Mouse (Mus musculus) neural tube, embryonic 12.5 days (tissue): ENCODE measurements around the gene Ripply3. TPM values are rescaled to one million over a fixed set of nuclear protein-coding genes. Genes with fewer than 3 reads are reported as not detected.
"Not testable (repeated sequence)": the region's sequence is repeated elsewhere in the genome, so short reads cannot be mapped to it uniquely, and the experiment has no call there.

Experiments
- ATAC-seq: fragments of 200-750 bp; cut with Nextera tagmentation; 2 replicates; pipeline ENCODE4 v1.8.0; 2017; ENCODE audit warnings: low read depth, mild to moderate bottlenecking, moderate TSS enrichment, moderate library complexity; ENCODE audit not compliant: low FRiP score
- H3K27ac ChIP-seq: fragments of 300-500 bp; sonication (generic); 2 replicates; pipeline ENCODE4 v1.5.1; 2016
- H3K27me3 ChIP-seq: fragments of 300-500 bp; sonication (generic); replicated peaks from 2 replicates; pipeline ENCODE4 v1.6.1; 2016; ENCODE audit warnings: mild to moderate bottlenecking
- H3K36me3 ChIP-seq: fragments of 300-500 bp; sonication (generic); 2 replicates; pipeline ENCODE4 v1.6.1; 2016; ENCODE audit warnings: mild to moderate bottlenecking
- H3K4me1 ChIP-seq: fragments of 300-500 bp; sonication (generic); 2 replicates; pipeline ENCODE4 v1.6.1; 2016
- H3K4me2 ChIP-seq: fragments of 300-500 bp; sonication (generic); replicated peaks from 2 replicates; pipeline ENCODE4 v1.6.1; 2016; ENCODE audit warnings: mild to moderate bottlenecking
- H3K4me3 ChIP-seq: fragments of 300-500 bp; sonication (generic); 2 replicates; pipeline ENCODE4 v1.5.1; 2016
- H3K9ac ChIP-seq: fragments of 300-500 bp; sonication (generic); 2 replicates; pipeline ENCODE4 v1.6.1; 2016; ENCODE audit warnings: mild to moderate bottlenecking
- H3K9me3 ChIP-seq: fragments of 300-500 bp; sonication (generic); 2 replicates; pipeline ENCODE4 v1.6.1; 2016; ENCODE audit warnings: mild to moderate bottlenecking
- WGBS: fragments of 180-500 bp; shearing (Covaris S2); methylation state at CpG from one replicate; pipeline ENCODE4 v1.1.7; 2016; 5-methylcytosine and 5-hydroxymethylcytosine counted together
- polyA plus RNA-seq: library from polyadenylated mRNA; unstranded; fragments of >200 nt; fragmentation: Nextera tagmentation; extraction: Ambion mirVana; gene quantifications from 2 replicates; pipeline ENCODE4 v1.2.1, GENCODE M21; 2016

Ripply3 gene
- polyA plus RNA-seq, 1 experiment from 2014 or later, result 3.5 TPM

GRCm38 (mm10) chr16:94317752-94318151, 10.5 kb upstream of the Ripply3 start:
- 82% methylated on average over 5 of the region's 5 CpGs for WGBS
- Histone ChIP-seq H3K4me2 (no peak overlapping the region), H3K4me3 (no peak overlapping the region), H3K4me1 (0 out of 2 replicates have a peak, but pooled peaks cover 3% of the 10 kb centered on the region), H3K27ac (no peak overlapping the region), H3K27me3 (no peaks in the 10 kb centered on the region), H3K36me3 (no peaks in the 10 kb centered on the region), H3K9me3 (no peaks in the 10 kb centered on the region), H3K9ac (no peak overlapping the region)
- no peak for ATAC-seq

GRCm38 (mm10) chr16:94320223-94320622, 8.0 kb upstream of the Ripply3 start:
- Histone ChIP-seq H3K4me3 (no peak overlapping the region), H3K27me3 (no peaks in the 10 kb centered on the region), H3K9ac (no peak overlapping the region), H3K27ac (no peak overlapping the region), H3K36me3 (no peaks in the 10 kb centered on the region), H3K4me2 (no peak overlapping the region), H3K9me3 (no peaks in the 10 kb centered on the region), H3K4me1 (no peaks in the 10 kb centered on the region)
- 79% methylated on average over 5 of the region's 5 CpGs for WGBS
- no peak for ATAC-seq

- Histone ChIP-seq H3K9me3 (no peaks in the 10 kb centered on the region), H3K4me1 (peaks cover 11% of the 10 kb centered on the region), H3K36me3 (no peaks in the 10 kb centered on the region), H3K9ac (no peak overlapping the region), H3K27ac (no peak overlapping the region), H3K4me2 (no peak overlapping the region), H3K4me3 (no peak overlapping the region), H3K27me3 (peaks cover 21% of the 10 kb centered on the region)
- no peak for ATAC-seq
- 74% methylated on average over 5 of the region's 5 CpGs for WGBS
Observed at GRCm38 (mm10) chr16:94323681-94324080, 4.5 kb upstream of the Ripply3 start.

GRCm38 (mm10) chr16:94326008-94326407, 2.2 kb upstream of the Ripply3 start:
- Histone ChIP-seq H3K36me3 (no peaks in the 10 kb centered on the region), H3K4me3 (no peak overlapping the region), H3K9ac (no peak overlapping the region), H3K4me1 (peaks cover 24% of the 10 kb centered on the region), H3K4me2 (no peak overlapping the region), H3K9me3 (no peaks in the 10 kb centered on the region), H3K27ac (no peak overlapping the region), H3K27me3 (peaks cover 33% of the 10 kb centered on the region)
- 94% methylated on average over 3 of the region's 3 CpGs for WGBS
- ATAC-seq, result no peak

DNA sequence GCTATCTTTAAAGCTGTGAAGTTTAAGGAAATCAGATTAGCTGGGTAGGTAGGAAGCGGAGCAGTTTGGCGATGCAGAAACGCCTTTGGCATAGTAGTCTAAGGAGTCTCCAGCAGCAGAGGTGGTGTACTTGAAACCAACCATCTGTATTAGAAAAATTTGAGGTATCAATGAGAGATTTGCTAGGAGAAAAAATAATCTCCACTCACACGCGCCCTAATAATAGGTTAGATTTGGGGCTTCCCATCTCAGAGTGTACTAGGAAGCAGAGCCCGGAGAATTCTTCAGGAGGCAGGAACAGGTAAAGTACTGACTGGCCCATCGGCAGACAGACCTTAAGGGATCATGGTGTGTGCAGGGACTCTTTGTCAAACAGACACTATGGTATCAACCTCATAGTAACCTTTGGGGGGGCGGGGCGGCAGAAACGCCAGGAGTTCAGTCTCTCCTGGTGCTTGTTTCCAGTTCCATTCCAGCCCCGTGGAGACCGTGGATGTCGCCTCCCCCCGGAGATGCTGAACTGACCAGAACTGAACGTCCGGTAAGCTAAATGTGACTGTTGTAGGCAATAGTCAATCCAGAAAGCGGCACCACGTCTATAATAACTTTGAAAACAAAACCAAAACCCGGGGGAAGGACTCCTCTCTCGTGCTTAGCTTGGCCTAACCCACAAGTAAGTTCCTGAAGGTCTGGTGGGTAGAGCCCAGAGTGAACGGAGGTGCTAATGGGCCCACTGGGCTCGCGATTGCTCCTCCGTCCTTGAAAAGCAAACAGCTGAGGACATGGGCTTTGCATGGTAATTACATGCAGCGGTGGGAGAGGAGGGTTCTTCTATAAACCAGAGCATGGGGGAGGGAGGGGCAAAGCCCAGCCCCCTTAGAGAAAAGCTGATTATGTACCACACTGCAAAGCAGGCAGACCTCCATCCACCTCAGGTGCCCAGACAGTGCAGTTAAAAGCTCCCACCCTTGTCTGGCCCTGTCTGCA, 954 bp downstream of the Ripply3 start:
- Histone ChIP-seq H3K9ac (no peak overlapping the region), H3K4me1 (peaks cover 24% of the 10 kb centered on the region), H3K9me3 (no peaks in the 10 kb centered on the region), H3K4me2 (peak overlapping the region; percentile 73), H3K27ac (no peak overlapping the region), H3K36me3 (no peaks in the 10 kb centered on the region), H3K4me3 (peak overlapping the region; percentile 41; the same call in 1 of the 2 replicates), H3K27me3 (peaks cover 33% of the 10 kb centered on the region)
- whole genome bisulfite sequencing, result 6% methylated on average over 25 of the region's 25 CpGs
- ATAC-seq, result peak; percentile 27; the same call in 1 of the 2 replicates

DNA sequence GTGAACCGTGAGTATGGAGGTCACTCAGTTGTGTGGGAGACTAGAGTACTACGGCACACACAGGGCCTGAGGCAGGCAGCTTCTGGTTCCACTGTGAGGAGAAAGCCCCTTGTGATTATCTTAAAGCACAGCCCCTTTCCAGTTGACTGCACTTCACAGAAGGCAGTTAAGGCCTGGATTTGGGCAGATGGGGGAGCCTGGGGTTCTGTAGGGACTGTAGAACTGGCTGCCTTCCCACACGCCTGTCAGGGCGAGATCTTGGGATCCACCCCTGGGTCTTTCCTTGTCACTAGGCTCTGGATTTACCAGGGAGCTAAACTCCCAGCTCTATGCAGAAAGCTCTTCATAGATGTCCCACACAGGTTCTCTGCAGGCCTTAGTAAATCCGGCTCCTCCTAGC, 2.2 kb downstream of the Ripply3 start:
- peak; percentile 37; the same call in 1 of the 2 replicates for ATAC-seq
- no peak overlapping the region for H3K27ac ChIP-seq

DNA sequence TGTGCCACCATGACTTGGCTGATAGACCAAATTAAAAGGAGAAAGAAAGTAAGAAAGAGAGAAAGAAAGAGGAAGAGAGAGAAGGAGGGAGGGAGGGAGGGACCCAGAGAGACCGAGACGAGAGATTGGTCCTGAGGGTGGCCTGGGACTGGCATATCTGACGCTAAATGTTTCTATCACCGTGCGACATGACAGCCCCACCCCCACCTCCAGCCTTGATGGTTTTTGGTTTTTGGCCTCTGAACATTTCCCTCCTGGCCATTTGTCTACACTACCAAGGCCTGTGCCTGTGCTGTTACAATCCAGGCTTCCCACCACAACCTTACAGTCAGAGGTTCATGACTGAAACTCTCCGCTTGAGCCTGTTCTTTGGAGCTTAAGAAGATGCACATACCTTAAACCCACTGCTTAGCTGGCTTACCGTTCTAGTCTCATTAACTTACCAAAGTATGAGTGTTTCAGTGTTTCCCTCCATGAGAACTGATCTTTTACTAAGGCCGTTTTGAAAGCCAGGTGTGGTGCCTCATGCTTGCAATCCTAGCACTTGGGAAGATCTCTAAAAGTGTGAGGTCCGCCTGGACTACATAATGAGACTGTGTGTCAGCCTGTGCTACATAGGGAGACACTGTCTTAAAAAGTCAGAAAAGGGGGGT, 3.1 kb downstream of the Ripply3 start:
- Histone ChIP-seq H3K27me3 (peaks cover 33% of the 10 kb centered on the region), H3K9ac (no peak overlapping the region), H3K4me3 (no peak overlapping the region), H3K9me3 (no peaks in the 10 kb centered on the region), H3K4me1 (peaks cover 24% of the 10 kb centered on the region), H3K27ac (no peak overlapping the region), H3K36me3 (no peaks in the 10 kb centered on the region), H3K4me2 (no peak overlapping the region)
- no peak for ATAC-seq
- WGBS, result 83% methylated on average over 9 of the region's 9 CpGs

More for the DNA sequence above, 2.2 kb downstream of the Ripply3 start:
- Histone ChIP-seq H3K4me1 (peaks cover 24% of the 10 kb centered on the region), H3K27me3 (peaks cover 33% of the 10 kb centered on the region), H3K9me3 (no peaks in the 10 kb centered on the region), H3K36me3 (no peaks in the 10 kb centered on the region), H3K9ac (no peak overlapping the region), H3K4me2 (no peak overlapping the region), H3K4me3 (no peak overlapping the region)
- 57% methylated on average over 5 of the region's 5 CpGs for WGBS

- WGBS, result 60% methylated on average over 5 of the region's 5 CpGs
- H3K4me2 ChIP-seq, result no peak overlapping the region
- H3K36me3 ChIP-seq, result no peaks in the 10 kb centered on the region
- H3K27me3 ChIP-seq, result peaks cover 30% of the 10 kb centered on the region
- no peak overlapping the region for H3K9ac ChIP-seq
- no peak overlapping the region for H3K27ac ChIP-seq
- H3K9me3 ChIP-seq, result no peaks in the 10 kb centered on the region
- ATAC-seq, result no peak
- H3K4me1 ChIP-seq, result peaks cover 24% of the 10 kb centered on the region
- no peak overlapping the region for H3K4me3 ChIP-seq
Observed at GRCm38 (mm10) chr16:94331886-94332252, 3.6 kb downstream of the Ripply3 start.

DNA sequence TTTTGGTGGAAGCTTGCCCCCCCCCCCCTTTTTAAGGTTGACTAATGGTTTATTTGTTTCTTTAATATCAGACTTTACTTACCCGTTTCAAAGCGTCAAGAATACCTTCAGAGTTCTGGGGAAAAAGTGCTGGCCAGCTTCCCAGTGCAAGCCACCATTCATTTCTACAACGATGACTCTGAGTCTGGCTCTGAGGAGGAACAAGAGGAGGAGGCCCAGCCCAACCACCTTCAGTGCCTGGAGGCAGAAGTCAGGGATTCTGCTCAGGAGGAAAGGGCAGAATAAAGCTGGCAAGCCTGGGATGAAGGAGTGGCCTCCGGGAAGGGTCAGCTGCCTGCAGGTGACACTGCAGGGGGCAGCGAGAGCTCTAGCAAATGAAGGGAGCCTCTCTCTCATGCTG, 7.4 kb downstream of the Ripply3 start:
- H3K9ac ChIP-seq, result no peak overlapping the region
- 37% methylated on average over 5 of the region's 5 CpGs for WGBS
- no peaks in the 10 kb centered on the region; the same call in 1 of the 2 replicates for H3K27me3 ChIP-seq
- no peaks in the 10 kb centered on the region for H3K4me1 ChIP-seq
- no peaks in the 10 kb centered on the region for H3K36me3 ChIP-seq
- no peak overlapping the region for H3K4me2 ChIP-seq
- H3K4me3 ChIP-seq, result no peak overlapping the region
- H3K27ac ChIP-seq, result no peak overlapping the region
- no peaks in the 10 kb centered on the region for H3K9me3 ChIP-seq
- no peak for ATAC-seq

DNA sequence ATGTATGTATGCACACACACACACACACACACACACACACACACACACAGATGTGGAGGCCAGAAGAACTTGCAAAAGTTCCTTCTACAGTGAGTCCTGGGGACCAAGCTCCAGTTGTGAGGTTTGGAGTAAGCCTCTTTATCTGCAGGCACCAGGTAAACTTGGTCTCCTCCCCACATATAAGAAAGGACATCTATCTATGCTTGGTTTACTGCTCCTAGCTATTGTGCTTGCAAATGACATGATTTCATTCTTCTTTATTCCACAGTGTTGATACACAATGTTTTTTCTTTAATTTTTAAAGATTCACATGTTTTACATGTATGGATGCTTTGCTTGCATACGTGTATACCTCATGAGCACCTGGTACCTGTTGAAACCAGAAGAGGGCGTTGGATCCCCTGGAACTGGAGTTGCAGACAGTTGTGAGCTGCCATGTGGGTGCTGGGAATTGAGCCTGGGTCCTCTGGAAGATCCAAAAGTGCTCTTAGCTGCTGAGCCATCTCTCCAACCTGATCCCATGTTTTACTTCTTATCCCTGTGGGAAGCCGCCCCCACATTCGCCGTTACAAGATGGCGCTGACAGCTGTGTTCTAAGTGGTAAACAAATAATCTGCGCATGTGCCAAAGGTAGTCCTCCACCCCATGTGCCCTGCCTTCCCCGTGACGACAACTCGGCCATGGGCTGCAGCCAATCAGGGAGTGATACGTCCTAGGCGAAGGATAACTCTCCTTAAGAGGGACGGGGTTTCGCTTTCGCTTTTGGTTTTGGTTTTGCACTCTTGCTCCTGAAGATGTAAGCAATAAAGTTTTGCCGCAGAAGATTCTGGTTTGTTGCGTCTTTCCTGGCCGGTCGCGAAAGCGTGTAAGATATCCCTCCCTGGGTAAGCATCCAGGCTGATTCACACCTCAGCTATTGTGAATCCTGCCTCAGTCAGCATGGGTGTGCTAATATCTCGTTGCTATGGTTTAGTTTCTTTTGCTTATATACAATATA, 11.2 kb downstream of the Ripply3 start:
- not testable (repeated sequence) for H3K4me2 ChIP-seq, H3K27ac ChIP-seq, ATAC-seq, H3K9ac ChIP-seq, H3K36me3 ChIP-seq, H3K27me3 ChIP-seq, H3K4me1 ChIP-seq, H3K4me3 ChIP-seq, H3K9me3 ChIP-seq
- 95% methylated on average over 22 of the region's 22 CpGs for WGBS

DNA sequence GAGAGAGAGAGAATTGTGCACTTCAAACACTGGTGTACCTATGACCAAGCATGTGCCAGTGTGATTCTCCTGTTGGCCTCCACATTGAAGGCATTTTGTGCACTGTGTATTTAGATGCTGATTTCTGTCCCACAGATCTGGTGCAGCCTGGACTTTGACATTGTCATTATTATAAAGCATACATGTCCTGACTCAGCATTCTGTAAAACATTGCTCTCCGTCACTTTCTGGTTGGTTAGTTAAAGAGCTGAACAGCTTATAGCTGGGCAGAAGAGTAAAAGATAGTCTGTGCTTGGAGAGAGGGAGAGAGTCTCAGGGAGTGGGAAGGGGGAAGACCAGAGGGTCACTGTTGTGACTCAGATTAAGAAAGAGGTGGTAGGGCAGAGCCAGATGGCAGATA, 17.5 kb downstream of the Ripply3 start:
- Histone ChIP-seq H3K4me2 (no peak overlapping the region), H3K9me3 (no peaks in the 10 kb centered on the region), H3K36me3 (no peaks in the 10 kb centered on the region), H3K4me1 (no peaks in the 10 kb centered on the region), H3K27me3 (no peaks in the 10 kb centered on the region), H3K27ac (no peak overlapping the region), H3K4me3 (no peak overlapping the region), H3K9ac (no peak overlapping the region)
- no peak for ATAC-seq
- 95% methylated on average over 1 of the region's 1 CpGs for WGBS
